In the genomic region with DNA sequence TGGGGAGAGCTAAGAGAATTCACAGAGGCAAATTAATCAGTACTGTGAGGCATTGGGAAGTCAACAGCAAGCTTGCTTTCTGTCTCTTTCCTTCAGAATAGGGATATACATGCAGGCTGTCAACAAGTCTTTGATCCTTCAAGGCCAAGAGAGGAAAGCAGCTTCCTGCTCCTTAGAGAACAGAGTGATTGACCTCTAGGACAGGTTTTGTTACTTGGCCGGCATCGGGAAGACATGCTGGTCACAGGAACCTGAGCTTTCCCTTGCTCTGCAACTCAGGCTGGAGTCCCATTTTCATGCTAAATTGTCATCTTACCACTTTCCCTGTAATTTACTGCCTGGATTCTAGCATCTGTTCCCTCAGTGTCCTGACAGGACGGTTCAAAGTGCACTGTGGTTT, we compare ENCODE assay signal across 16 mouse cellular contexts.
"Had no signal": no experiment of that assay in that cellular context is flagged by ENCODE, and none has a peak within 500 bp of the region (broad histone marks: within the 10 kb centered on the region; RNA-seq: fewer than 3 reads in every experiment).

No protein-coding gene starts in this region.

- H3K9me3 ChIP-seq: midbrain, embryonic 10.5 days; midbrain, embryonic 12.5 days; neural tube, embryonic 13.5 days; neural tube, embryonic 15.5 days; stomach, embryonic 15.5 days had no signal

- H3K27me3 ChIP-seq: midbrain, embryonic 12.5 days; neural tube, embryonic 13.5 days; neural tube, embryonic 15.5 days; stomach, embryonic 15.5 days had no signal

- DNase-seq: lung, adult 18-20 months; lung, embryonic 14.5 days; lung, postnatal 10 days; lung, postnatal 4 days; midbrain, embryonic 14.5 days; right cerebral cortex, postnatal 14 days; thymus, adult 18-20 months; thymus, postnatal 14 days; thymus, postnatal 36 days had no signal

- H3K4me1 ChIP-seq: neural tube, embryonic 15.5 days; stomach, embryonic 15.5 days had no signal

- ATAC-seq: midbrain, embryonic 16.5 days had no signal

- H3K9ac ChIP-seq: lung, embryonic 14.5 days; midbrain, embryonic 12.5 days; neural tube, embryonic 13.5 days; neural tube, embryonic 15.5 days; stomach, embryonic 15.5 days had no signal

- H3K4me3 ChIP-seq: midbrain, embryonic 10.5 days; midbrain, embryonic 12.5 days; myocyte; neural tube, embryonic 13.5 days; neural tube, embryonic 15.5 days; stomach, embryonic 15.5 days had no signal

- H3K36me3 ChIP-seq: midbrain, embryonic 10.5 days; midbrain, embryonic 12.5 days; neural tube, embryonic 13.5 days; neural tube, embryonic 15.5 days; stomach, embryonic 15.5 days had no signal

- H3K27ac ChIP-seq: midbrain, embryonic 10.5 days; midbrain, embryonic 12.5 days; neural tube, embryonic 13.5 days; neural tube, embryonic 15.5 days; stomach, embryonic 15.5 days had no signal

- H3K4me2 ChIP-seq: lung, embryonic 14.5 days; midbrain, embryonic 12.5 days; neural tube, embryonic 13.5 days; neural tube, embryonic 15.5 days; stomach, embryonic 15.5 days had no signal
